Mouse (Mus musculus) forebrain, postnatal 0 days (tissue): ENCODE results near the gene Atf5. TPM values are rescaled to one million over a fixed set of nuclear protein-coding genes. Genes with fewer than 3 reads are reported as not detected.

Experiments
- ATAC-seq: fragments of 200-750 bp; cut with Nextera tagmentation; 2 replicates; pipeline ENCODE4 v1.8.0; 2017; ENCODE audit warnings: mild to moderate bottlenecking, moderate library complexity
- DNase-seq: peaks from one replicate; pipeline ENCODE4 v3.0.0-alpha.2; 2015
- H3K27ac ChIP-seq: fragments of 300-500 bp; sonication (generic); 2 replicates; pipeline ENCODE4 v1.5.1; 2014; ENCODE audit warnings: low read depth, mild to moderate bottlenecking, antibody characterized with exemption, low read length, moderate library complexity, mixed read lengths
- H3K27me3 ChIP-seq: fragments of 300-500 bp; sonication (generic); 2 replicates; pipeline ENCODE4 v1.6.1; 2014; ENCODE audit warnings: mild to moderate bottlenecking, low read length, mixed read lengths; ENCODE audit not compliant: insufficient read depth
- H3K36me3 ChIP-seq: fragments of 300-500 bp; sonication (generic); 2 replicates; pipeline ENCODE4 v1.6.1; 2014; ENCODE audit warnings: mild to moderate bottlenecking, moderate library complexity; ENCODE audit not compliant: insufficient read depth
- H3K4me1 ChIP-seq: fragments of 300-500 bp; sonication (generic); 2 replicates; pipeline ENCODE4 v1.6.1; 2014; ENCODE audit warnings: antibody characterized with exemption; ENCODE audit not compliant: insufficient read depth
- H3K4me2 ChIP-seq: fragments of 300-500 bp; sonication (generic); 2 replicates; pipeline ENCODE4 v1.6.1; 2014; ENCODE audit warnings: low read depth, mild to moderate bottlenecking, moderate library complexity
- H3K4me3 ChIP-seq: fragments of 300-500 bp; sonication (generic); 2 replicates; pipeline ENCODE4 v1.5.1; 2014; ENCODE audit warnings: low read depth, low read length, mixed read lengths
- H3K9ac ChIP-seq: fragments of 300-500 bp; sonication (generic); 2 replicates; pipeline ENCODE4 v1.6.1; 2014; ENCODE audit warnings: mild to moderate bottlenecking
- H3K9me3 ChIP-seq: fragments of 300-500 bp; sonication (generic); 2 replicates; pipeline ENCODE4 v1.6.1; 2016; ENCODE audit warnings: low read length
- CTCF ChIP-seq: sonication (generic); IDR thresholded peaks from 2 replicates; pipeline ENCODE4 v1.5.1; 2016; ENCODE audit warnings: antibody characterized with exemption, control low read depth, low read depth
- WGBS: fragments of 180-500 bp; shearing (Covaris S2); extraction: QIAGEN DNeasy Blood & Tissue Kit; methylation state at CpG from one replicate; pipeline ENCODE4 v1.1.7; 2014; 5-methylcytosine and 5-hydroxymethylcytosine counted together
- polyA plus RNA-seq: library from polyadenylated mRNA; unstranded; fragments of >200 nt; fragmentation: Nextera tagmentation; extraction: Ambion mirVana; gene quantifications from 2 replicates; pipeline ENCODE4 v1.2.1, GENCODE M21; 2015
- total RNA-seq: library from RNA; depleted of rRNA; stranded (reverse); fragments of >200 nt; gene quantifications from 2 replicates; pipeline ENCODE4 v1.2.3, GENCODE M21; 2014

The Atf5 gene
- total and polyA plus RNA-seq, 2 experiments from 2014 or later: 4.7 to 15.9 TPM

GRCm38 (mm10) chr7:44821666-44822448, 5.4 kb upstream of the Atf5 start:
- 86% methylated on average over 7 of the region's 7 CpGs for WGBS
- DNase-seq (no peak), ATAC-seq (no peak)
- Histone ChIP-seq H3K36me3 (no peaks in the 10 kb centered on the region), H3K27me3 (no peaks in the 10 kb centered on the region), H3K9ac (no peak overlapping the region), H3K4me3 (no peak overlapping the region), H3K27ac (no peak overlapping the region), H3K4me1 (peaks cover 17% of the 10 kb centered on the region), H3K9me3 (no peaks in the 10 kb centered on the region), H3K4me2 (no peak overlapping the region)
- TF ChIP-seq CTCF: no peak

GRCm38 (mm10) chr7:44820525-44820924, 4.1 kb upstream of the Atf5 start:
- WGBS: 83% methylated on average over 3 of the region's 3 CpGs
- H3K9ac ChIP-seq: no peak overlapping the region
- ATAC-seq (no peak), DNase-seq (no peak)
- no peak overlapping the region for H3K4me2 ChIP-seq
- no peak overlapping the region for H3K4me3 ChIP-seq
- no peak overlapping the region for H3K27ac ChIP-seq
- TF ChIP-seq CTCF: no peak
- no peaks in the 10 kb centered on the region for H3K36me3 ChIP-seq
- H3K4me1 ChIP-seq: peaks cover 17% of the 10 kb centered on the region
- no peaks in the 10 kb centered on the region for H3K27me3 ChIP-seq
- H3K9me3 ChIP-seq: no peaks in the 10 kb centered on the region

GRCm38 (mm10) chr7:44819863-44820262, 3.4 kb upstream of the Atf5 start:
- Histone ChIP-seq H3K4me3 (no peak overlapping the region), H3K4me1 (peaks cover 21% of the 10 kb centered on the region), H3K27ac (no peak overlapping the region), H3K36me3 (no peaks in the 10 kb centered on the region), H3K9ac (no peak overlapping the region), H3K4me2 (no peak overlapping the region), H3K27me3 (no peaks in the 10 kb centered on the region), H3K9me3 (no peaks in the 10 kb centered on the region)
- DNase-seq (no peak), ATAC-seq (no peak)
- 64% methylated on average over 5 of the region's 5 CpGs for WGBS
- no peak for TF ChIP-seq CTCF

- no peaks in the 10 kb centered on the region for H3K9me3 ChIP-seq
- H3K4me1 ChIP-seq: peaks cover 21% of the 10 kb centered on the region
- H3K27ac ChIP-seq: no peak overlapping the region
- no peaks in the 10 kb centered on the region for H3K27me3 ChIP-seq
- no peak for DNase-seq
- no peak for TF ChIP-seq CTCF
- peak overlapping the region; percentile 58; the same call in 1 of the 2 replicates for H3K4me2 ChIP-seq
- H3K36me3 ChIP-seq: no peaks in the 10 kb centered on the region
- H3K4me3 ChIP-seq: peak overlapping the region; percentile 0; the same call in 1 of the 2 replicates
- 83% methylated on average over 2 of the region's 2 CpGs for WGBS
- peak overlapping the region; percentile 32 for H3K9ac ChIP-seq
- no peak for ATAC-seq
Measured at GRCm38 (mm10) chr7:44819391-44819790, 2.9 kb upstream of the Atf5 start.

- H3K27me3 ChIP-seq: no peaks in the 10 kb centered on the region
- ATAC-seq (no peak), DNase-seq (no peak)
- peak overlapping the region; percentile 0; the same call in 1 of the 2 replicates for H3K4me3 ChIP-seq
- H3K36me3 ChIP-seq: 0 out of 2 replicates have a peak, but pooled peaks cover 4% of the 10 kb centered on the region
- H3K9ac ChIP-seq: peak overlapping the region; percentile 32
- H3K9me3 ChIP-seq: no peaks in the 10 kb centered on the region
- peaks cover 21% of the 10 kb centered on the region for H3K4me1 ChIP-seq
- WGBS: 24% methylated on average over 6 of the region's 6 CpGs
- TF ChIP-seq CTCF: no peak
- 0 out of 2 replicates have a peak overlapping the region, but pooled peaks have one; percentile 40 for H3K27ac ChIP-seq
- peak overlapping the region; percentile 58 for H3K4me2 ChIP-seq
Measured at GRCm38 (mm10) chr7:44818751-44819235, 2.3 kb upstream of the Atf5 start.

GRCm38 (mm10) chr7:44818164-44818563, 1.7 kb upstream of the Atf5 start:
- no peaks in the 10 kb centered on the region for H3K27me3 ChIP-seq
- H3K4me3 ChIP-seq: peak overlapping the region; percentile 89; the same call in 1 of the 2 replicates
- H3K27ac ChIP-seq: peak overlapping the region; percentile 40; the same call in 1 of the 2 replicates
- TF ChIP-seq CTCF: peak; percentile 68
- H3K36me3 ChIP-seq: 0 out of 2 replicates have a peak, but pooled peaks cover 4% of the 10 kb centered on the region
- DNase-seq (peak; percentile 56), ATAC-seq (no peak)
- H3K4me2 ChIP-seq: peak overlapping the region; percentile 58
- 6% methylated on average over 2 of the region's 2 CpGs for whole genome bisulfite sequencing
- peaks cover 21% of the 10 kb centered on the region for H3K4me1 ChIP-seq
- H3K9me3 ChIP-seq: no peaks in the 10 kb centered on the region
- H3K9ac ChIP-seq: peak overlapping the region; percentile 32; the same call in 1 of the 2 replicates

GRCm38 (mm10) chr7:44817441-44817840, 983 bp upstream of the Atf5 start:
- Histone ChIP-seq H3K27ac (no peak overlapping the region; the same call in 1 of the 2 replicates), H3K27me3 (no peaks in the 10 kb centered on the region), H3K4me3 (peak overlapping the region; percentile 89), H3K9me3 (no peaks in the 10 kb centered on the region), H3K36me3 (0 out of 2 replicates have a peak, but pooled peaks cover 4% of the 10 kb centered on the region), H3K4me1 (peaks cover 21% of the 10 kb centered on the region), H3K4me2 (peak overlapping the region; percentile 58), H3K9ac (peak overlapping the region; percentile 92; the same call in 1 of the 2 replicates)
- DNase-seq (no peak), ATAC-seq (no peak)
- 26% methylated on average over 3 of the region's 3 CpGs for WGBS
- TF ChIP-seq CTCF: no peak
